Mouse (Mus musculus): ENCODE data around the gene Cbl. TPM values are rescaled to one million over a fixed set of nuclear protein-coding genes. Genes with fewer than 3 reads are reported as not detected.

Gene Cbl
- total RNA-seq, 2 experiments from 2014 or later = 7.5 to 13.4 TPM

GRCm38 (mm10) chr9:44254508-44255135 lies 20.8 kb upstream of the Cbl start:
- Histone ChIP-seq H3K27ac (no peak overlapping the region), H3K4me3 (no peak overlapping the region)
- intact Hi-C loops (cut with DNase I) = no loop called here
- TF ChIP-seq CTCF (IDR thresholded peaks at IDR 0.05) = no peak
- DNase-seq = no peak

DNA sequence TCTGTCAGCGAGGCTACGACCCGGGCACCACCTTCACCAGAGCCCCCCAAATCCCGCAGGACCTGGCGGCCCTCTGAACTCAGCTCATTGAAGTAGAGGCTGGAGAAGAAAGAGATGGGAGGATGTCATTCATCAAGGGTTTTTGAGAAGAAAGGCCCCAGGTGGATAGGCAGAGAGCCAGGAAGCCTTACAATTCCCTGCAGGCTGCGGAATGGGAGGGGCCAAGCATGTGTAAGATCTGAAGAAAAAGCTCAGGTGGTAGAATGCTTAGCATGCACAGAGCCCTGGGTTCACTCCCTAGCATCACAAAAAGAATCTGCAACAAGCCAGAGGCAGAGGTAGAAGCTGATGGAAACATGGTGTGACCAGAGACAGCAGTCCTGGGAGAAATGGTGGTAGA lies 19.6 kb upstream of the Cbl start:
- no peak for TF ChIP-seq CTCF (IDR thresholded peaks at IDR 0.05)
- intact Hi-C loops (cut with DNase I) = no loop called here

GRCm38 (mm10) chr9:44251314-44251713 lies 17.5 kb upstream of the Cbl start, which contains the start of gene Pdzd3:
Pdzd3 (minus strand) TSS chr9:44251471.
- Histone ChIP-seq H3K4me3 (no peak within 1 kb of the TSS), H3K27ac (no peak within 1 kb of the TSS)
- TF ChIP-seq CTCF (IDR thresholded peaks at IDR 0.05) = no peak
- intact Hi-C loops (cut with DNase I) = no loop called here
- DNase-seq = no peak

More for the DNA sequence above, 19.6 kb upstream of the Cbl start:
- DNase-seq = no peak
- Histone ChIP-seq H3K27ac (no peak overlapping the region), H3K4me3 (no peak overlapping the region)

GRCm38 (mm10) chr9:44250445-44250844 lies 16.6 kb upstream of the Cbl start:
- no peak for DNase-seq
- H3K27ac ChIP-seq = no peak overlapping the region
- intact Hi-C loops (cut with DNase I) = no loop called here
- no peak overlapping the region for H3K4me3 ChIP-seq
- no peak for TF ChIP-seq CTCF (IDR thresholded peaks at IDR 0.05)

DNA sequence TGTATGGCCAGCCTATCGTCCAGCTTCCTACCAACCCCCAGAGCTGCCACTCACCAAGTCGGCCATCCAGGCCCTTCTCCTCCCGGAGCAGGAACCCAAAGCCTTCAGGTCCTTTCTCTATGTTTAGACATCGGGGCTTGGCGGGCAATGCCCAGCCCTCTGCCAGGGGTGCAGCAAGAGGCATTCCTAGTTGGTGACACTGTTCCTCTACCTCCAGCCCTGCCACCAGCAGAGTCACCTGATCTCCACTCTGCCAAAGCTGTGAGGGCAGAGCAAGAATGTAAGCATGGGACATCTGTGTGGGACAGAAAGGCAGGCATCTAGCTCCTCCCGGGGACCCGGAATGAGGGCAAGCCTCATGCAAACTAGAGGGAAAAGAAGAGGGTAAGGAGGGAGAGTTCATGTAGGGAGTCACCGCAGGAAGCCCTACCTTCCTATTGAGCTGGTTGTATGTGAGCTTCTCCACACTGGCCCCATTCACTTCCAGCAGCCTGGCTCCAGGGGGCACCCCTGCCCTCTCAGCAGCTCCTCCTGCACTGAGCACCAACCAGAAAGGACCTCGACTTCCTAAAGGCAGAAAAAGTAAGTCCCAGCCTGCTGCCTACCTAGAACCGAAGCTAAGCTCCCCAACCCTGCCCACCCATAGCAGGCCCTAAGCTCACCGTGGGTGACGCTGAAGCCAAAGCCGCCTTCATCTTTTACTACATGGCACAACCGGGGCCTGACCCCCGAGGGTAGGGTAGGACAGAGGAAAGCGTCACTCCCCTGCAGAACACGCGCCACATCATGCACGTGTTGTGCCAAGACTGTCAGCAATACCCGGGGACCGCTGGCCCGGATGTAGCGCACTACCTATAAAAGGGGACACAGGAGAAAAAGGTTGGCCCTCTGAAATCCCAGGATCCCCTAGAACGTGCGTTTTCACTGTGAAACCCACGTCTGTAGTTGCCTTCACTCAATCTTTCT lies 15.6 kb upstream of the Cbl start:
- peak overlapping the region; percentile 37 for H3K4me3 ChIP-seq
- intact Hi-C loops (cut with DNase I) = loop anchor here (5.0 kb wide), 2 partner anchors 122 to 143 kb away; no protein-coding TSS in a partner anchor
- peak; percentile 76 for TF ChIP-seq CTCF (IDR thresholded peaks at IDR 0.05)
- DNase-seq = peak; percentile 83
- peak overlapping the region; percentile 83 for H3K27ac ChIP-seq

DNA sequence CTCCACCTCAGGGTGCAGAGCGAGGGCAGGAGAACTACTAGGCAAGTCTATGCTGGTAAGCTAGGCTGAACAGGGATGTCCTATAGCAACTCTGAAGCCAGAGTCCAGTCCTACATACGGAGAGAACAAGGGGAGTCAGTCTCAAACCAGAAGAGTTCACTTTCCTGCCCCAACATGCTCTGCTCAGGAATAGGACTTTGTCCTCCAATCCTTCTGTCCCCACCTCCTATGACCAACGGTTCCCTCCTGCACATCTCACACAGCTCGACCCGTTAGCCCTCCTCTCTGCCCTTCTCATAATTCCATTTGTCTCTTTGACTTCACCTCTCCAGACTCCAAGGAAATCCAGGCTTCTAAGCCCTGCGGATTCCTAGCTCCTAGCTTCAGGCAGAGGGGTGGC lies 14.1 kb upstream of the Cbl start:
- intact Hi-C loops (cut with DNase I) = loop anchor here (5.0 kb wide), 2 partner anchors 121 to 144 kb away; no protein-coding TSS in a partner anchor

DNA sequence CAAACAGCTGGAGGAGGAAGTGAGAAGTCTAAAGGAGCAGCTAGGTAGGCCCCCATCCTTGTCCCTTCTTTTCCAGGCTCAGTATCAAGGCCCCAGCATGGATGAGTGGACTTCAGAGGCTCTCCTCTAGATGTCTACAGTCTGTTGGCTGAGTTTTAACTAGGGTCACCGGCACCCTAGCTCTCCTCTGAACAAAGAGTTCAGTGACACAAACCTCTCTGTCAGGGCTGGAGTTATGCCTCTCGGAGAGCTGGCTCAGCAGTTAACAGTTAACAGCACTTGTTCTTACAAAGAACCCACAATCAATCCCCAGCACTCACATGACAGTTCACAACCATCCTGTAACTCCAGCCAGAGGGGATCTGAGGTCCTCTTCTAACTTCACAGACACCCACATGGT lies 9.8 kb upstream of the Cbl start:
- TF ChIP-seq CTCF (IDR thresholded peaks at IDR 0.05) = no peak
- DNase-seq = no peak
- intact Hi-C loops (cut with DNase I) = no loop called here
- Histone ChIP-seq H3K4me3 (no peak overlapping the region), H3K27ac (no peak overlapping the region)

More for the DNA sequence above, 14.1 kb upstream of the Cbl start:
- no peak for DNase-seq
- no peak overlapping the region for H3K27ac ChIP-seq
- TF ChIP-seq CTCF (IDR thresholded peaks at IDR 0.05) = no peak
- no peak overlapping the region for H3K4me3 ChIP-seq

DNA sequence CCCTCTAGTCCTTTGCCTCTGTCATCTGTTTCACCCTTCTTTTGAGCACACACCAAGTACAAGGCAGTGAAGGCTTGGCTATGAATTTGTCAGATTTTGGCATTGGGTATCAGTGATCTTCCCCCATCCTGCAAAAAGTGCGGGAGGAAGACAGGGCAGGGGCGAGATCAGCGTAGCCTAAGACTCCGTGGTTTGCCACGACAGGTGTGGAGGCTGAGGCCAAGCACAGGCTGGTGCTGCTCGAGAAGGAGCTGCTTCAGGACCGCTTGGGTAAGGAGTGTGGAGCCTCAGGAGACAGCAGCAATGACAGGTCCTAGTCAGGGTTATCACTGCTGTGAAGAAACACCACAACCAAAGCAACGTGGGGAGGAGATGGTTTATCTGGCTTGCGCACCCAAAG lies 7.6 kb upstream of the Cbl start:
- intact Hi-C loops (cut with DNase I) = no loop called here
- DNase-seq = no peak
- TF ChIP-seq CTCF (IDR thresholded peaks at IDR 0.05) = no peak
- Histone ChIP-seq H3K27ac (no peak overlapping the region), H3K4me3 (no peak overlapping the region)

DNA sequence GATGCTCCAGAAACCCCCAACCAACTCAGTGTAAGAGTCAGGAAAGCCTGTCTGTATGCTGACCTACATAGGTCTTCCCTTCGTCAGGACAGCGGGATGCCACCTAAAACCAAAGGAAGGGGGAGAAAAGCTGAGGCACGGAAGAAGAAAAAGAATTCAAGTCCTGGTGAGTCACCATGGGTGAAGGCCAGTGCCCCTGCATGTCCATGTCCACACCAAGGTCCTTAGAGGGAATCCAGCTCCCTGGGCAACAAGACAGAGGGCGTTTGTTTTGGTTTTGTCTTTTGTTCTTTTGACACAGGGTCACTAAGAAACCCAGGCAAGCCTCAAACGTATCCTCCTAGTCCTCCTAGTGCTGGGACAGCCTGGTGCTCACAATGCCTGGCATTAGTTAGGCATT lies 7.1 kb upstream of the Cbl start:
- TF ChIP-seq CTCF (IDR thresholded peaks at IDR 0.05) = no peak
- H3K27ac ChIP-seq = no peak overlapping the region
- DNase-seq = no peak
- intact Hi-C loops (cut with DNase I) = no loop called here
- no peak overlapping the region for H3K4me3 ChIP-seq

- H3K4me3 ChIP-seq = no peak within 1 kb of the TSS
- no peak for DNase-seq
- no peak within 1 kb of the TSS for H3K27ac ChIP-seq
- intact Hi-C loops (cut with DNase I) = no loop called here
- TF ChIP-seq CTCF (IDR thresholded peaks at IDR 0.05) = no peak
Measured at GRCm38 (mm10) chr9:44240399-44240798, 6.5 kb upstream of the Cbl start, which contains the start of gene Ccdc153. Ccdc153 (plus strand) TSS chr9:44240676.

DNA sequence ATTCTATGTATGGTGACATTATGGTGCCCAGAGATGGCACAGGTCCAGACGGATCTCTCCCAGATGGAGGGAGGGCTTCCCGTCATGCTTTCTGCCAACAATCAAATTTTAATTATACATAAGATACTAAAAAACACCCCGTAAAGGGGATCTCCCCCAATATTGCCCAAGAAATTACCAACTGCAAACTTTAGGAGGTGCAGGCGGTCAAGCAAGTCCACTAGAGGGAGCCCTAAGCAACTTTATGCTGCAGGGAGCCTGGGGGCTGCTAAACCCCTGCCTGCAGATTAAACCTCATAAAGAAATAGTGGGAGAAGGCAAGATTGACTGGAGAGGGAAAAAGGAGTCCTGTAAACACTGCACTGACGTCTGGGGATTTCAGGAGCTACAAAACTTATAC lies 5.6 kb upstream of the Cbl start:
- TF ChIP-seq CTCF (IDR thresholded peaks at IDR 0.05) = peak; percentile 94
- DNase-seq = peak; percentile 61
- intact Hi-C loops (cut with DNase I) = loop anchor here (1.0 to 10.0 kb wide), 3 partner anchors 30 to 255 kb away; no protein-coding TSS in a partner anchor
- Histone ChIP-seq H3K27ac (no peak overlapping the region), H3K4me3 (no peak overlapping the region)

DNA sequence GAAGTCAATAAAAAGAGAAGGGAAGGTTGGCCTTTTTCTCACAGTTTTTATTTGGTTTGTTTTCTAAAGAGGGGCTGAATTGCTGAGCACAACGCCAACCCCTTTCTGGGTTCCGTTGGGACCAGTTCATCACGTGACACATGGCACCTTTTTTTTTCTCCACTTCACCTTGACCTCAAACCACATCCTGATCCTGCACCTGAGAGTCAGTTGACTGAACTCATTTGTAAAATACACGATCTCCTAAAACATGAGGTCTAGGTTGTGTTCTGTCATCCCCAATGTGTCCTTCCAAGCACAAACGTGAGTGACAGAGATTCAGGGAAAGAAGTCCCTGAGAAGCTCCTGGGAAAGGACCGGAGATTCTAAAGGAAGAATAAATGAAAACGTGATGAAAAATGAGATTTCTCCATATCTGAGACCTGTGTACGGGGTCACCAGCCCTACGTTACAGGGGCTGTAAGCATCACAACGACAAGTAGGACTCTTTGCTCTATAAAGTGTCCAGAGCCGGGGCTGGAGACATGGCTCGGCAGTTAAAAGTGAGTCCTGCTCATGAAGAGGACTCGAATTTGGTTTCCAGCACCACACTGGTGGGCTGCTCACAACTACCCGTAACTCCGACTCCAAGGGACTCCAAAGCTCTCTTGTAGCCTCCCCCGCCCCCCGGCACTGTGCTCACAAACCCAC lies 4.8 kb upstream of the Cbl start:
- no peak for TF ChIP-seq CTCF (IDR thresholded peaks at IDR 0.05)
- no peak for DNase-seq
- no peak overlapping the region for H3K27ac ChIP-seq
- no peak overlapping the region for H3K4me3 ChIP-seq
- intact Hi-C loops (cut with DNase I) = loop anchor here (1.0 to 10.0 kb wide), 3 partner anchors 31 to 254 kb away; no protein-coding TSS in a partner anchor

Measured in gastrocnemius, adult 2 months (tissue).